Mouse (Mus musculus) bone marrow, adult 2 months (tissue): Measurements from ENCODE around the gene Creb5. TPM values are rescaled to one million over a fixed set of nuclear protein-coding genes. Genes with fewer than 3 reads are reported as not detected.

Source experiments
- H3K27ac ChIP-seq: fragments of 200-500 bp; 2 replicates; pipeline ENCODE4 v1.5.1; 2012; ENCODE audit warnings: low read depth, mild to moderate bottlenecking, control low read depth, inconsistent platforms, low read length; ENCODE audit not compliant: control insufficient read depth, poor library complexity, insufficient read depth
- H3K4me1 ChIP-seq: fragments of 200-500 bp; 2 replicates; pipeline ENCODE4 v1.6.1; 2011; ENCODE audit warnings: low read length; ENCODE audit not compliant: control insufficient read depth, insufficient read depth
- H3K4me3 ChIP-seq: fragments of 200-500 bp; replicated peaks from 2 replicates; pipeline ENCODE3; 2011; ENCODE audit warnings: mild to moderate bottlenecking, low read depth, low read length, control low read depth; ENCODE audit not compliant: control insufficient read depth
- CTCF ChIP-seq: fragments of 200-500 bp; IDR thresholded peaks from 2 replicates; pipeline ENCODE4 v1.5.1; 2011; ENCODE audit warnings: low read length, control low read depth; ENCODE audit not compliant: control insufficient read depth, insufficient read depth
- POLR2A ChIP-seq: fragments of 200-500 bp; IDR thresholded peaks from 2 replicates; pipeline ENCODE4 v1.6.1; 2011; ENCODE audit warnings: low read depth, mild to moderate bottlenecking, control low read depth, low read length, borderline replicate concordance; ENCODE audit not compliant: control insufficient read depth
- WGBS: fragments of 180-500 bp; shearing (Covaris S2); methylation state at CpG from one replicate; pipeline ENCODE4 v1.1.7; 2018; 5-methylcytosine and 5-hydroxymethylcytosine counted together
- polyA plus RNA-seq: library from polyadenylated mRNA; stranded (reverse); fragments of >200 nt; gene quantifications from 2 replicates; pipeline ENCODE4 v1.2.4, GENCODE M21; 2011; ENCODE audit warnings: low replicate concordance; ENCODE audit not compliant: missing spikeins, insufficient read depth, insufficient read length

Gene Creb5
- polyA plus RNA-seq, 1 experiment, result 4.0 TPM

DNA sequence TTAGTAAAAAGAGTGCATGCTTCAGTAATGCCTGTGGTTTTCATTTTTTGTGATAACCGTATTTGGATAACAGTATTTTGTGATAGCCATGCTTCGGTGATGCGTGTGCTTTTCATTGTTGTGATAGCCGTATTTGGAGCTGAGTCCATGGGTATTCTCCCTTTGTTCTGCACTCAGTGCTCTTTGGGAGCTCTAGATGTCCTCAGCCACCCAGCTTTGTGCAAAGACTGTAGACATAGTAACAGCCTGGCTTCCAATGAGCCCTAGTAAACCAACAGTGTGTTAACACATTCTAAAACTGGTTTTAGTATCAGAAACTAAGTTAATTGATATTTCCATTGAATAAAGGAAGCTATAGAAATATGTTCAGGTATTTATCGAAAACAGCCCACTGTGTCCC lies 254.7 kb downstream of the Creb5 start:
- 77% methylated on average over 5 of the region's 5 CpGs for WGBS
- no peaks in the 10 kb centered on the region for H3K4me1 ChIP-seq
- no peak overlapping the region for H3K27ac ChIP-seq
- no peak for TF ChIP-seq POLR2A
- no peak for TF ChIP-seq CTCF
- H3K4me3 ChIP-seq, result no peak overlapping the region

DNA sequence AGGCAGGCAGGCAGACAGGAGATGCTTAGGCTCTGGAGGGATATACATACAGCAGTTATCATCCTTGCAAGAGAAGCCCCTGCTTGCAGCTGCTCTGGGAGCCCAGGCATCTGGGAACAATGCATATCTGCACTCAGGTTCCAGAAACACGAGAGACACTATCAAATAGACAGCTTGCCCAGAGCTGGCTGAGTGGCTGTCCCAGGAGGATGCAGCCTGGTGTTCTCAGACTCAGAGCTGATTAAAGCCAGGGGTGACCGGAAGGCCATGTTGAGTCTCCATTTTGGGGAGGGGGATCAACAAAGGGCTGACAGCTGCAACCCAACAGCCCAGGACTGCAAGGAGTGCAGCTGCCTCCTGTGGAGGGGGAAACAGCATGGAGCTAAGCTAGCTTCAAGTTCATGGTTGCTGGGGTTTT lies 258.4 kb downstream of the Creb5 start:
- 80% methylated on average over 2 of the region's 2 CpGs for whole genome bisulfite sequencing
- Histone ChIP-seq H3K4me1 (no peaks in the 10 kb centered on the region), H3K27ac (no peak overlapping the region), H3K4me3 (no peak overlapping the region)
- TF ChIP-seq POLR2A (no peak), CTCF (no peak)

DNA sequence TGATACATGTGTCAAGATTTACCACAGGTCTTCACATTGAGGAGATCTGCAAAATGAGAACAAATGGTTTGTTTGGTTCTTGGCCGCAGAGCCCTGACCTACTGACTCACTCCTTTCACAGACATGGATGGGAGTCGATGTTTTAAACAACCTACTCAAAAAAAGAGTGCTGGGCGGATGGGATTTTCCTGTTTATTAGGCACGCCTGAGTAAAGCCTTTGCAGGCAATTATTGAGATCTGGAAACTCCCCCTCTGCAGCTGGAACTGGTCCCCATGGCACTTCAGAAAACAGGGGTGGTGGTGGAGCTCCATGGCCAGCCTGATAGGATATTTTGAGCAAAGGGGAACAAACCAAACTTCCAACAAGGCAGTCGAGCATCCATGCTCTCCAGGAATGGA lies 258.9 kb downstream of the Creb5 start:
- TF ChIP-seq CTCF (no peak), POLR2A (no peak)
- Histone ChIP-seq H3K27ac (no peak overlapping the region), H3K4me1 (no peaks in the 10 kb centered on the region), H3K4me3 (no peak overlapping the region)
- 77% methylated on average over 5 of the region's 5 CpGs for WGBS

DNA sequence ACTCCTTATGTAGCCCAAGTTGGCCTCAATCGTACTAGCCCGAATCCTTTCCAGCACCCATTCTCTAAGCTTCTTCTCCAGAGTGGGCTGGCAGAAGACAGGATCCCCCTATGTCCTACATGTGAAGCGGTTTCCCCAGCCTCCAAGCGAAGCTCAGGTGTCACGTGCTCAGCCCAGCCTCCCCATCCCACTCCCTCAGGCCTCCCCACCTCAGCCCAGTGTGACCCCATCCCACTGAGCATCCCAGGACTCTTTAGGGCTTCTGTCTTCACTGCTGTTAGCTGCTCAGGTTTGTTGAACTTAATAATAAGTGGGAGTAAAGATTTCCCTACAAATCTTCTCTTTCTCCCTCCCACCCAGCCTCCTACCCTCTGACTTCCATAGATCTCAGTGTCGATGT lies 261.2 kb downstream of the Creb5 start:
- H3K4me3 ChIP-seq, result no peak overlapping the region
- WGBS, result 72% methylated on average over 6 of the region's 6 CpGs
- H3K27ac ChIP-seq, result no peak overlapping the region
- TF ChIP-seq CTCF (no peak), POLR2A (no peak)
- H3K4me1 ChIP-seq, result no peaks in the 10 kb centered on the region

DNA sequence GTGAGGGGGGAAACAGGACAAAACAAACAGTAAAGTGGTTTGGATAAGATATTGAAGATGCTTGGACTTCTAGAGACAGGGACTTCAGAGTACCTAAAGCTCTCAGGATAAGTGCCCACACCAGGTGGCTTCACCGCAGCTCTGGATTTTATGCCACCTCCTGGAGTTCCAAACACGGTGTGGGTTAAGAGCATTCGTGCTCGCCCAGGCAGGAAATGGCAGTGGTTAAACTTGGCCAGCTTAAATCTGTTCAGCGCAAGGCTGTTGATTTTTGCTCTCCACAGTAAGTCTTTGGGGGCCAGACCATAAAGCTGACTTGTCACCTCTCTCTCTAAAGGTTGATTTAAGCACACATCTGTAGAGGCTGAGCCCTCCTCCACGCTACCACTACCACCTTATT lies 262.3 kb downstream of the Creb5 start:
- H3K4me3 ChIP-seq, result no peak overlapping the region
- H3K4me1 ChIP-seq, result no peaks in the 10 kb centered on the region
- whole genome bisulfite sequencing, result 2% methylated on average over 6 of the region's 6 CpGs
- TF ChIP-seq POLR2A (no peak), CTCF (no peak)
- H3K27ac ChIP-seq, result no peak overlapping the region

DNA sequence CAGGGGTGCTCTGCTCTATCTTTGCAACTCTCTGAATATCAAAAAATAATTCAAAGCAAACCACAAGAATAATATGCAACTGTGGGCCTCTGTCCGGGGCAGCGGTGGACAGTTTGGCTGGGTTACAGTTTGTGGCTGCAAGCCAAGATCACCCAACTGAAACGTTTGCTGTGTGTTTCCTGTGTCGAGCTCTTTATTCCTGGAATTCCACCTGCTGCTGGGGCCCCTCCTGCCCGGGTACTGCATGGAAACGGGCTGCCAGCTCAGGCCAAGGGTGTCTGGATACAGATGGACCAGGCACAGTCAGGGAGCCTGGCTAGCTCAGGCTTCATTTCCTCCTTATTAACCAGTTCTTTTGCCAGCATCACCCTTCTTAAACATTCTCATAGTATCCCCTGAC lies 269.0 kb downstream of the Creb5 start:
- H3K4me3 ChIP-seq, result no peak overlapping the region
- WGBS, result under 1% methylated on average over 6 of the region's 6 CpGs
- no peaks in the 10 kb centered on the region for H3K4me1 ChIP-seq
- TF ChIP-seq CTCF, result no peak
- TF ChIP-seq POLR2A, result no peak
- H3K27ac ChIP-seq, result no peak overlapping the region

DNA sequence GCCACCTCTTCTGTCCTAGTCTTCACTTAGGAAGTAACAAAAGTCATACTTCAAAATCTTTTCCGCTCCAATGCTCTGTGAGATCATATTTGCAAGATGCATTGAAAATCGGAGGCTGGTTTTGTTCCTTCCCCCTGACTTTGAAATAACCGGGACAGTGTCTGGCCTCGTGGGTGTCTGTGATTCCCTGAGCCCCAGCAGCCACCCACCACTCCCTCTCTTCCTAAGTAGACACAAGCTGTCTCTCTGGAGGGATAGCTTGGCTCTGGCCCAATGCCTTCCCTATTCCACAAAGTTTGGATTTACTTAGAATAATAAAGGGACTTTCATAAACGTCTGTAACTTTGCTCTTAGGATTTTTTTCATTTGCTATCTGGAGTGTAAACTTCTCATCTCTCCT lies 273.9 kb downstream of the Creb5 start:
- TF ChIP-seq POLR2A (no peak), CTCF (no peak)

DNA sequence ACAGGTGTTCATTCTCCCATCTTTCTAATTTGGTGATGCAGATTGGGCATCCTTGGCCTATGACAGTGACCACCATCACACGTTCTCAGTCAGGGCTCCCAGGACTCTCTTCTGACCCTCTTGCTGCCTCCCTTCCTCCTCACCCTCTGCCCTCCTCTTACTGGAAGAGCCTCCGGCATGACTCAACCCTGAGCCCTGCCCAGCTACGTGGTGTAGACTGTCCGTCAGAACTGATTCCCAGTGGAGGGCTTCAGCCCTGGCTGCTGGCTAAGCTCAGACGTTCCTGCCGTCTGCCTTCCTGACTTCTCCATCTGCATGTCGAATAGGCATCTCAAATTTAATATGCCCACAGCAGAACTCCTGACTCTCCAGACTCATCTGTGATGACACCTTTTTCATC lies 275.5 kb downstream of the Creb5 start:
- TF ChIP-seq POLR2A (no peak), CTCF (no peak)
- Histone ChIP-seq H3K27ac (no peak overlapping the region), H3K4me1 (no peaks in the 10 kb centered on the region), H3K4me3 (no peak overlapping the region)
- 84% methylated on average over 7 of the region's 7 CpGs for WGBS

More for the DNA sequence above, 273.9 kb downstream of the Creb5 start:
- H3K27ac ChIP-seq, result no peak overlapping the region
- no peak overlapping the region for H3K4me3 ChIP-seq
- no peaks in the 10 kb centered on the region for H3K4me1 ChIP-seq
- WGBS, result 76% methylated on average over 5 of the region's 5 CpGs

DNA sequence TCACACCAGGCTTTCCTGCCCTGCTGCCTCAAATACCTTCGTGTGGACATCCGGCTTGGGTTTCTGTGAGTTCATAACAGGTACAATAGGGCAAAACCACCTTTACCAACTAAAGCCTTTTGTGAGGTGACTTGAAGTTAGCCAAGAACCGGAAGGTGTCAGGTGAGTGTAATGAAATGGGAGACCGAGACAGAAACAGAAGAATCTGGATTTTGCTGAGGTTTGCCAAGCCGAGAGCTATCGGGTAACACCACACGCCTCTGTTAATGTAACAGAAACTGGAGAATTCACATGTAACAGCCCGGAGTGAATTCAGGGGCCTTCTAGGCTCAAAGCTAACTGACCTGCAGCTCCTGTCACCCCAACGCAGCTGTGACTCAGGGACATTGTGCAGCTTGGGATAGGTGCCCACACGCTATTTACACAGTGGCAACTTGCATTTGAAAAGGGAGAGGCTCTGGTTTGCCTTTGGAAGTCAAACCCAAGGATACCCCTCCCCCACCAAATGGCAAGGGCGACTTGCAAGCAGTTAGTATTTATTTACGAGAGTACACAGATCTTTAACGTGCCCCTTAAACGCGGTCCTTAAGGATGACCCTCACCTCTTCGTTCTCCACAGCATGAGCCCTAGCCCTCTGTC lies 276.6 kb downstream of the Creb5 start:
- no peak overlapping the region for H3K27ac ChIP-seq
- no peak overlapping the region for H3K4me3 ChIP-seq
- no peak for TF ChIP-seq CTCF
- whole genome bisulfite sequencing, result 85% methylated on average over 16 of the region's 16 CpGs
- no peaks in the 10 kb centered on the region for H3K4me1 ChIP-seq

DNA sequence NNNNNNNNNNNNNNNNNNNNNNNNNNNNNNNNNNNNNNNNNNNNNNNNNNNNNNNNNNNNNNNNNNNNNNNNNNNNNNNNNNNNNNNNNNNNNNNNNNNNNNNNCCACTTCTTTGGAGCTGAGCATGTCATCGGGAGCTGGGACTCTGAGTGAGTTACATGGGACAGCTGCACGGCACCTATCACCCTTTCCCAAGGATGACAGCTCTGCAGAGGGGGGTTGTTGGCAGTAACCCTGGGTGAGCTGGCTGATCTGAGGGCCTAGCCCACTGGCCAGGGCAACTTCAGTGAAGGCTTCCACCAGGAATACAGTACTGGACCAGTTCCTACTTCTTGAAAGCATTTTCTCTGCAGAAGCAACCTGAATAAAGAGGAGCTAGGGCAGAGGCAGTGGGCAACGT lies 282.4 kb downstream of the Creb5 start:
- no peaks in the 10 kb centered on the region; the same call in 1 of the 2 replicates for H3K4me1 ChIP-seq
- TF ChIP-seq CTCF (no peak), POLR2A (no peak)
- H3K4me3 ChIP-seq, result no peak overlapping the region
- WGBS, result 84% methylated on average over 3 of the region's 3 CpGs
- no peak overlapping the region for H3K27ac ChIP-seq
